ENCODE assay signal across 28 mouse cellular contexts in the genomic region with DNA sequence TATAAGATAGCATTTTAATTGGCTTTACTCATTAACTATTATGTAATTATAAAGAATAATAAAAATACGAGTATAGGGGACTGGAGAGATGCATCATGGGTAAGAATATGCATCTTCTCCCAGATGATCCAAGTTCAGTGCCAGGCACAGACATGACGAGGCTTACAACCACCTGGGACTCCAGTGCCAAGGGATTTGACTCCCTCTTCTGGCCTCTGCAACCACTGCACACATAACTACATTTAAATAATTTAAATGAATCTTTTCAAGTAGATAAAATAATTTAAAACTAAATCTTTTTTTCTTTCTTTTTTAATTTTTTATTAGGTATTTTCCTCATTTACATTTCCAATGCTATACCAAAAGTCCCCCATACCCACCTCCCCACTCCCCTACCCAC.
DNase-seq lines count a peak whose midpoint lies in the region; ATAC-seq and TF ChIP-seq lines count a peak whose summit lies in the region.
"Had no signal": no experiment of that assay in that cellular context is flagged by ENCODE, and none has a peak within 500 bp of the region (broad histone marks: within the 10 kb centered on the region; RNA-seq: fewer than 3 reads in every experiment).

No protein-coding gene starts in this region.

- 86% methylated on average over 2 of the region's 2 CpGs for WGBS in kidney, adult 2 months
- 89% methylated on average over 2 of the region's 2 CpGs for WGBS in kidney, embryonic 14.5 days
- WGBS in lung, postnatal 0 days: 69% methylated on average over 2 of the region's 2 CpGs
- 75% methylated on average over 2 of the region's 2 CpGs for WGBS in thymus, adult 2 months

- no peak for TF ChIP-seq EP300 in lung, postnatal 0 days (IDR thresholded peaks at IDR 0.05)

- no peaks in the 10 kb centered on the region for H3K4me1 ChIP-seq in kidney, adult 2 months (ENCODE audit: control insufficient read depth, insufficient read depth, low read length)
- peaks cover 2% of the 10 kb centered on the region; the same call in 1 of the 2 replicates for H3K4me1 ChIP-seq in kidney, embryonic 14.5 days (ENCODE audit: control insufficient read depth, insufficient read depth, low read length)
- H3K4me1 ChIP-seq in lung, postnatal 0 days (ENCODE audit: insufficient read depth, low read depth, low read length): no peaks in the 10 kb centered on the region
- no peaks in the 10 kb centered on the region for H3K4me1 ChIP-seq in thymus, adult 2 months (replicated peaks; ENCODE audit: control insufficient read depth, insufficient read depth, low read length)
- H3K4me1 ChIP-seq: limb, embryonic 12.5 days; lung, embryonic 15.5 days had no signal

- no peak overlapping the region for H3K27ac ChIP-seq in gastrocnemius, adult 2 months
- no peak overlapping the region for H3K27ac ChIP-seq in kidney, adult 2 months (ENCODE audit: insufficient read depth, low read depth, low read length)
- no peak overlapping the region for H3K27ac ChIP-seq in kidney, embryonic 14.5 days (ENCODE audit: low read depth, low read length)
- no peak overlapping the region for H3K27ac ChIP-seq in lung, postnatal 0 days (ENCODE audit: low read length)
- no peak overlapping the region for H3K27ac ChIP-seq in thymus, adult 2 months (ENCODE audit: control insufficient read depth, insufficient read depth, low read length)
- H3K27ac ChIP-seq: layer of hippocampus, adult 2 months; left cerebral cortex, adult 2 months; limb, embryonic 12.5 days; lung, embryonic 15.5 days had no signal

- TF ChIP-seq CTCF in gastrocnemius, adult 2 months (IDR thresholded peaks at IDR 0.05): peak; percentile 14; the same call in 1 of the 2 replicates
- peak; percentile 43; the same call in 1 of the 2 replicates for TF ChIP-seq CTCF in kidney, adult 2 months (conservative IDR thresholded peaks at IDR 0.05; ENCODE audit: insufficient read depth, insufficient read length, low read depth, low read length)
- TF ChIP-seq CTCF in lung, postnatal 0 days (IDR thresholded peaks at IDR 0.05): peak; percentile 22; the same call in 1 of the 2 replicates
- no peak for TF ChIP-seq CTCF in thymus, adult 2 months (IDR thresholded peaks at IDR 0.05; ENCODE audit: borderline replicate concordance, control insufficient read depth, extremely low read depth, insufficient read depth, low read length, poor library complexity)

- ATAC-seq in kidney, embryonic 14.5 days (ENCODE audit: low FRiP score, low TSS enrichment): no peak
- ATAC-seq in lung, postnatal 0 days: no peak
- ATAC-seq: activated CD4-positive, CD25-positive, alpha-beta regulatory T cell, adult 4 months; forebrain, embryonic 16.5 days; hindbrain, embryonic 16.5 days had no signal

- no peak for DNase-seq in gastrocnemius, adult 2 months
- no peak for DNase-seq in gastrocnemius, postnatal 14 days
- DNase-seq in kidney, adult 2 months: no peak
- no peak for DNase-seq in lung, postnatal 0 days (ENCODE audit: low spot score)
- no peak for DNase-seq in lung, adult 18-20 months
- no peak for DNase-seq in retina, postnatal 1 day
- DNase-seq in thymus, adult 2 months: no peak
- DNase-seq: adrenal gland, adult 2 months; adrenal gland, postnatal 36 days; cerebellum, adult 2 months; cerebellum, postnatal 14 days; kidney, adult 9 months; kidney, postnatal 36 days; midbrain, embryonic 14.5 days; right cerebral cortex, postnatal 25 days; spleen, adult 18-20 months; thymus, adult 18-20 months; thymus, postnatal 36 days had no signal

- intact Hi-C loops in gastrocnemius, adult 2 months (cut with DNase I): no loop called here
- intact Hi-C loops in gastrocnemius, postnatal 14 days (cut with DNase I; ENCODE audit: low total_unique reads): no loop called here

- H3K27me3 ChIP-seq in kidney, adult 2 months (replicated peaks; ENCODE audit: control insufficient read depth, insufficient read depth, low read length): no peaks in the 10 kb centered on the region
- no peaks in the 10 kb centered on the region for H3K27me3 ChIP-seq in kidney, embryonic 14.5 days (ENCODE audit: control insufficient read depth, insufficient read depth, low read length)
- H3K27me3 ChIP-seq in lung, postnatal 0 days (replicated peaks; ENCODE audit: insufficient read depth, low read length): no peaks in the 10 kb centered on the region
- H3K27me3 ChIP-seq in thymus, adult 2 months (ENCODE audit: control insufficient read depth, insufficient read depth, low read length): no peaks in the 10 kb centered on the region
- H3K27me3 ChIP-seq: limb, embryonic 12.5 days; lung, embryonic 15.5 days had no signal

- H3K9ac ChIP-seq in kidney, embryonic 14.5 days (ENCODE audit: low read depth, low read length): no peak overlapping the region
- H3K9ac ChIP-seq in lung, postnatal 0 days (replicated peaks; ENCODE audit: low read depth): no peak overlapping the region
- H3K9ac ChIP-seq: limb, embryonic 12.5 days; lung, embryonic 15.5 days had no signal

- no peak overlapping the region for H3K4me3 ChIP-seq in gastrocnemius, adult 2 months
- H3K4me3 ChIP-seq in kidney, adult 2 months (ENCODE audit: insufficient read depth, low read depth, low read length): no peak overlapping the region
- no peak overlapping the region for H3K4me3 ChIP-seq in kidney, embryonic 14.5 days (ENCODE audit: low read length)
- no peak overlapping the region for H3K4me3 ChIP-seq in lung, postnatal 0 days (ENCODE audit: low read depth, low read length)
- no peak overlapping the region for H3K4me3 ChIP-seq in thymus, adult 2 months (ENCODE audit: control insufficient read depth, insufficient read depth, low read length)
- H3K4me3 ChIP-seq: erythroblast, embryonic 14.5 days; layer of hippocampus, adult 2 months; left cerebral cortex, adult 2 months; limb, embryonic 12.5 days; lung, embryonic 15.5 days had no signal

- H3K4me2 ChIP-seq in kidney, embryonic 14.5 days (replicated peaks; ENCODE audit: low read depth, low read length): no peak overlapping the region
- no peak overlapping the region for H3K4me2 ChIP-seq in lung, postnatal 0 days (replicated peaks; ENCODE audit: low read depth, low read length)
- H3K4me2 ChIP-seq: limb, embryonic 12.5 days; liver, embryonic 11.5 days; lung, embryonic 15.5 days had no signal

- no peaks in the 10 kb centered on the region for H3K9me3 ChIP-seq in kidney, embryonic 14.5 days (ENCODE audit: control insufficient read depth, low read length)
- H3K9me3 ChIP-seq in lung, postnatal 0 days (ENCODE audit: low read length): no peaks in the 10 kb centered on the region
- H3K9me3 ChIP-seq: limb, embryonic 12.5 days; lung, embryonic 15.5 days had no signal

- no peak for TF ChIP-seq POLR2A in kidney, adult 2 months (IDR thresholded peaks at IDR 0.05; ENCODE audit: low read depth, low read length)
- no peak for TF ChIP-seq POLR2A in thymus, adult 2 months (IDR thresholded peaks at IDR 0.05; ENCODE audit: control insufficient read depth, extremely low read depth, insufficient read depth, low read length, poor library complexity)

- H3K36me3 ChIP-seq in kidney, adult 2 months (ENCODE audit: control insufficient read depth, insufficient read depth, low read length): no peaks in the 10 kb centered on the region
- no peaks in the 10 kb centered on the region for H3K36me3 ChIP-seq in kidney, embryonic 14.5 days (ENCODE audit: control insufficient read depth, insufficient read depth, low read length)
- H3K36me3 ChIP-seq in lung, postnatal 0 days (ENCODE audit: insufficient read depth, low read length): no peaks in the 10 kb centered on the region
- H3K36me3 ChIP-seq in thymus, adult 2 months (ENCODE audit: control insufficient read depth, insufficient read depth, low read length): no peaks in the 10 kb centered on the region
- H3K36me3 ChIP-seq: limb, embryonic 12.5 days; lung, embryonic 15.5 days had no signal
